Mouse (Mus musculus) olfactory bulb, adult 2 months (tissue): Measurements from ENCODE around the gene Nupl1.

Source experiments
- CTCF ChIP-seq: fragments of 200-500 bp; IDR thresholded peaks from 2 replicates; pipeline ENCODE4 v1.5.1; 2012; ENCODE audit warnings: low read depth, mild to moderate bottlenecking, low read length, moderate library complexity; ENCODE audit not compliant: insufficient read depth
- POLR2A ChIP-seq: fragments of 200-500 bp; IDR thresholded peaks from 2 replicates; pipeline ENCODE4 v1.6.1; 2012; ENCODE audit warnings: mild to moderate bottlenecking, low read depth, low read length, moderate library complexity; ENCODE audit not compliant: insufficient read depth

DNA sequence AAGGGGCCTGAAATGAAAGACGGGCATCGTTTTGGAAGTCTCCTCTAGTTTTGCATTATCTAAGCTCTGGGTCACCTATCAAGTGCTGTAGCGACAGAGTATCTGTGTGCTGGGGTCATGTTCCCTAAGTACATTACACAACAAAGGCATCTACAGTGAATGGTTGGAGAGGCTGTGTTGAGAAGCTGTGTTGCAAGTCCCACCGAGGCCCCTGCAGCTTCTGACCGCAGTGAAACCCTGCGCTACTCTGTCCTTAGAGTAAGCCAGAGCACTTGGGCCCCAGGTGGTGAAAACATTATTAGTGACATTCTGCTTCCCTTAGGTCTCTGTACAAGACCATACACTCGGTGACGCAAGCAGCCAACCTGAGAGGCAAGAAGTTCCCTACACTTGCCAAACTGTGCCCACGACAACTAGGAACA, 74.8 kb downstream of the Nupl1 start:
- TF ChIP-seq CTCF: no peak
- TF ChIP-seq POLR2A: no peak
